Mouse (Mus musculus) forebrain, embryonic 13.5 days (tissue): ENCODE measurements around the gene Fam189a1. TPM values are rescaled to one million over a fixed set of nuclear protein-coding genes. Genes with fewer than 3 reads are reported as not detected.

ENCODE experiments used
- ATAC-seq: fragments of 200-750 bp; cut with Nextera tagmentation; 2 replicates; pipeline ENCODE4 v1.8.0; 2017
- H3K27ac ChIP-seq: fragments of 300-500 bp; sonication (generic); 2 replicates; pipeline ENCODE4 v1.5.1; 2015; ENCODE audit warnings: inconsistent platforms, mild to moderate bottlenecking, moderate library complexity
- H3K27me3 ChIP-seq: fragments of 300-500 bp; sonication (generic); 2 replicates; pipeline ENCODE4 v1.6.1; 2015; ENCODE audit warnings: mild to moderate bottlenecking, inconsistent platforms
- H3K36me3 ChIP-seq: fragments of 300-500 bp; sonication (generic); 2 replicates; pipeline ENCODE4 v1.6.1; 2015; ENCODE audit warnings: mild to moderate bottlenecking, inconsistent platforms; ENCODE audit not compliant: poor library complexity, severe bottlenecking
- H3K4me1 ChIP-seq: fragments of 300-500 bp; sonication (generic); 2 replicates; pipeline ENCODE4 v1.6.1; 2015; ENCODE audit warnings: inconsistent platforms
- H3K4me2 ChIP-seq: fragments of 300-500 bp; sonication (generic); 2 replicates; pipeline ENCODE4 v1.6.1; 2015; ENCODE audit warnings: inconsistent platforms, mild to moderate bottlenecking, moderate library complexity
- H3K4me3 ChIP-seq: fragments of 300-500 bp; sonication (generic); 2 replicates; pipeline ENCODE4 v1.5.1; 2015; ENCODE audit warnings: mild to moderate bottlenecking, inconsistent platforms
- H3K9ac ChIP-seq: fragments of 300-500 bp; sonication (generic); 2 replicates; pipeline ENCODE4 v1.6.1; 2015; ENCODE audit warnings: mild to moderate bottlenecking, inconsistent platforms
- H3K9me3 ChIP-seq: fragments of 300-500 bp; sonication (generic); replicated peaks from 2 replicates; pipeline ENCODE4 v1.6.1; 2016; ENCODE audit warnings: inconsistent platforms
- WGBS: fragments of 180-500 bp; shearing (Covaris S2); methylation state at CpG from one replicate; pipeline ENCODE4 v1.1.7; 2015; 5-methylcytosine and 5-hydroxymethylcytosine counted together
- polyA plus RNA-seq: library from polyadenylated mRNA; unstranded; fragments of >200 nt; fragmentation: Nextera tagmentation; extraction: Ambion mirVana; gene quantifications from 2 replicates; pipeline ENCODE4 v1.2.1, GENCODE M21; 2015

Gene Fam189a1
- polyA plus RNA-seq, 1 experiment from 2014 or later, result 3.0 TPM

GRCm38 (mm10) chr7:65064096-65064495, 92.3 kb downstream of the Fam189a1 start:
- Histone ChIP-seq H3K27ac (no peak overlapping the region), H3K4me3 (no peak overlapping the region), H3K9me3 (no peaks in the 10 kb centered on the region), H3K36me3 (no peaks in the 10 kb centered on the region), H3K9ac (no peak overlapping the region), H3K27me3 (no peaks in the 10 kb centered on the region), H3K4me2 (no peak overlapping the region), H3K4me1 (peaks cover 11% of the 10 kb centered on the region)
- WGBS, result 8% methylated on average over 3 of the region's 3 CpGs
- no peak for ATAC-seq

- no peaks in the 10 kb centered on the region for H3K36me3 ChIP-seq
- no peaks in the 10 kb centered on the region for H3K9me3 ChIP-seq
- ATAC-seq, result peak; percentile 81
- H3K27ac ChIP-seq, result no peak overlapping the region
- H3K9ac ChIP-seq, result no peak overlapping the region
- H3K27me3 ChIP-seq, result no peaks in the 10 kb centered on the region
- peaks cover 13% of the 10 kb centered on the region for H3K4me1 ChIP-seq
- H3K4me3 ChIP-seq, result no peak overlapping the region
- no peak overlapping the region for H3K4me2 ChIP-seq
- 73% methylated on average over 7 of the region's 7 CpGs for WGBS
Observed at GRCm38 (mm10) chr7:65060163-65060799, 96.1 kb downstream of the Fam189a1 start.

- no peaks in the 10 kb centered on the region for H3K36me3 ChIP-seq
- no peaks in the 10 kb centered on the region for H3K27me3 ChIP-seq
- H3K4me1 ChIP-seq, result peaks cover 13% of the 10 kb centered on the region
- H3K9me3 ChIP-seq, result no peaks in the 10 kb centered on the region
- 57% methylated on average over 6 of the region's 6 CpGs for WGBS
- no peak overlapping the region for H3K4me2 ChIP-seq
- H3K4me3 ChIP-seq, result no peak overlapping the region
- H3K27ac ChIP-seq, result no peak overlapping the region
- H3K9ac ChIP-seq, result no peak overlapping the region
- peak; percentile 36; the same call in 1 of the 2 replicates for ATAC-seq
Observed at GRCm38 (mm10) chr7:65056864-65057263, 99.5 kb downstream of the Fam189a1 start.

- no peaks in the 10 kb centered on the region for H3K36me3 ChIP-seq
- WGBS, result 96% methylated on average over 1 of the region's 1 CpGs
- H3K4me2 ChIP-seq, result no peak overlapping the region
- H3K27ac ChIP-seq, result no peak overlapping the region
- no peaks in the 10 kb centered on the region for H3K27me3 ChIP-seq
- H3K4me3 ChIP-seq, result no peak overlapping the region
- no peak overlapping the region for H3K9ac ChIP-seq
- 0 out of 2 replicates have a peak, but pooled peaks cover 7% of the 10 kb centered on the region for H3K4me1 ChIP-seq
- ATAC-seq, result no peak
- H3K9me3 ChIP-seq, result no peaks in the 10 kb centered on the region
Observed at GRCm38 (mm10) chr7:65051986-65052385, 104.4 kb downstream of the Fam189a1 start.

- Histone ChIP-seq H3K4me3 (no peak overlapping the region), H3K27me3 (no peaks in the 10 kb centered on the region), H3K27ac (no peak overlapping the region), H3K9ac (no peak overlapping the region), H3K9me3 (no peaks in the 10 kb centered on the region), H3K36me3 (no peaks in the 10 kb centered on the region), H3K4me2 (no peak overlapping the region), H3K4me1 (peaks cover 11% of the 10 kb centered on the region; the same call in 1 of the 2 replicates)
- 83% methylated on average over 18 of the region's 18 CpGs for WGBS
- no peak for ATAC-seq
Observed at GRCm38 (mm10) chr7:65049236-65049954, 107.0 kb downstream of the Fam189a1 start.

GRCm38 (mm10) chr7:65047700-65048099, 108.7 kb downstream of the Fam189a1 start:
- H3K27ac ChIP-seq, result no peak overlapping the region
- H3K4me2 ChIP-seq, result no peak overlapping the region
- no peak overlapping the region for H3K9ac ChIP-seq
- H3K9me3 ChIP-seq, result no peaks in the 10 kb centered on the region
- no peak for ATAC-seq
- H3K27me3 ChIP-seq, result no peaks in the 10 kb centered on the region
- H3K4me3 ChIP-seq, result no peak overlapping the region
- WGBS, result 75% methylated on average over 5 of the region's 5 CpGs
- peaks cover 18% of the 10 kb centered on the region; the same call in 1 of the 2 replicates for H3K4me1 ChIP-seq
- H3K36me3 ChIP-seq, result no peaks in the 10 kb centered on the region

- WGBS, result 38% methylated on average over 3 of the region's 4 CpGs
Observed at GRCm38 (mm10) chr7:65046690-65047089, 109.7 kb downstream of the Fam189a1 start.

GRCm38 (mm10) chr7:65044280-65044679, 112.1 kb downstream of the Fam189a1 start:
- Histone ChIP-seq H3K9ac (no peak overlapping the region), H3K4me2 (no peak overlapping the region), H3K27ac (no peak overlapping the region), H3K9me3 (no peaks in the 10 kb centered on the region), H3K27me3 (no peaks in the 10 kb centered on the region), H3K36me3 (no peaks in the 10 kb centered on the region), H3K4me3 (no peak overlapping the region), H3K4me1 (peaks cover 18% of the 10 kb centered on the region; the same call in 1 of the 2 replicates)
- no peak for ATAC-seq
- 74% methylated on average over 6 of the region's 6 CpGs for WGBS

More at GRCm38 (mm10) chr7:65046690-65047089, 109.7 kb downstream of the Fam189a1 start:
- no peak overlapping the region for H3K9ac ChIP-seq
- peaks cover 18% of the 10 kb centered on the region; the same call in 1 of the 2 replicates for H3K4me1 ChIP-seq
- no peak overlapping the region for H3K4me2 ChIP-seq
- H3K4me3 ChIP-seq, result no peak overlapping the region
- no peaks in the 10 kb centered on the region for H3K9me3 ChIP-seq
- no peak overlapping the region for H3K27ac ChIP-seq
- peak; percentile 57; the same call in 1 of the 2 replicates for ATAC-seq
- H3K27me3 ChIP-seq, result no peaks in the 10 kb centered on the region
- no peaks in the 10 kb centered on the region for H3K36me3 ChIP-seq

GRCm38 (mm10) chr7:65041106-65041505, 115.3 kb downstream of the Fam189a1 start:
- H3K27me3 ChIP-seq, result no peaks in the 10 kb centered on the region
- no peak for ATAC-seq
- H3K4me2 ChIP-seq, result no peak overlapping the region
- H3K9ac ChIP-seq, result no peak overlapping the region
- H3K36me3 ChIP-seq, result no peaks in the 10 kb centered on the region
- no peak overlapping the region for H3K4me3 ChIP-seq
- H3K27ac ChIP-seq, result no peak overlapping the region
- H3K4me1 ChIP-seq, result peaks cover 7% of the 10 kb centered on the region; the same call in 1 of the 2 replicates
- 97% methylated on average over 7 of the region's 7 CpGs for WGBS
- H3K9me3 ChIP-seq, result no peaks in the 10 kb centered on the region

- Histone ChIP-seq H3K4me3 (no peak overlapping the region), H3K4me1 (peaks cover 17% of the 10 kb centered on the region; the same call in 1 of the 2 replicates), H3K9ac (no peak overlapping the region), H3K9me3 (no peaks in the 10 kb centered on the region), H3K4me2 (no peak overlapping the region), H3K36me3 (no peaks in the 10 kb centered on the region), H3K27ac (no peak overlapping the region), H3K27me3 (no peaks in the 10 kb centered on the region)
- WGBS, result 46% methylated on average over 7 of the region's 7 CpGs
- ATAC-seq, result peak; percentile 27; the same call in 1 of the 2 replicates
Observed at GRCm38 (mm10) chr7:65031741-65032140, 124.6 kb downstream of the Fam189a1 start.

- peaks cover 17% of the 10 kb centered on the region; the same call in 1 of the 2 replicates for H3K4me1 ChIP-seq
- ATAC-seq, result no peak
- no peak overlapping the region for H3K4me3 ChIP-seq
- H3K4me2 ChIP-seq, result no peak overlapping the region
- H3K27me3 ChIP-seq, result no peaks in the 10 kb centered on the region
- H3K27ac ChIP-seq, result no peak overlapping the region
- H3K9me3 ChIP-seq, result no peaks in the 10 kb centered on the region
- H3K9ac ChIP-seq, result no peak overlapping the region
- no peaks in the 10 kb centered on the region for H3K36me3 ChIP-seq
- WGBS, result 88% methylated on average over 6 of the region's 6 CpGs
Observed at GRCm38 (mm10) chr7:65031195-65031594, 125.2 kb downstream of the Fam189a1 start.

GRCm38 (mm10) chr7:65029985-65030384, 126.4 kb downstream of the Fam189a1 start:
- no peaks in the 10 kb centered on the region for H3K9me3 ChIP-seq
- H3K4me2 ChIP-seq, result no peak overlapping the region
- no peak overlapping the region for H3K9ac ChIP-seq
- WGBS, result 86% methylated on average over 16 of the region's 16 CpGs
- H3K4me1 ChIP-seq, result peaks cover 17% of the 10 kb centered on the region; the same call in 1 of the 2 replicates
- no peak overlapping the region for H3K4me3 ChIP-seq
- no peak for ATAC-seq
- no peaks in the 10 kb centered on the region for H3K36me3 ChIP-seq
- no peaks in the 10 kb centered on the region for H3K27me3 ChIP-seq
- no peak overlapping the region for H3K27ac ChIP-seq
